Comparison of ENCODE assay signal across 8 mouse cellular contexts in genomic region chr3:30995899-30996687, GRCm38 (mm10). TPM values are rescaled to one million over a fixed set of nuclear protein-coding genes. Genes with fewer than 3 reads are reported as not detected.
DNase-seq lines count a peak whose midpoint lies in the region; ATAC-seq lines count a peak whose summit lies in the region.

No protein-coding gene starts in this region.

- peak overlapping the region; percentile 80 for H3K27ac ChIP-seq in embryonic facial prominence, embryonic 14.5 days (replicated peaks; ENCODE audit: low read depth, low read length)
- peak overlapping the region; percentile 95 for H3K27ac ChIP-seq in limb, embryonic 10.5 days
- peak overlapping the region; percentile 83 for H3K27ac ChIP-seq in midbrain, embryonic 13.5 days

- peak overlapping the region; percentile 63 for H3K4me2 ChIP-seq in embryonic facial prominence, embryonic 14.5 days (ENCODE audit: low read depth, low read length)
- H3K4me2 ChIP-seq in midbrain, embryonic 13.5 days (replicated peaks), result peak overlapping the region; percentile 65

- peak overlapping the region; percentile 89 for H3K4me3 ChIP-seq in embryonic facial prominence, embryonic 14.5 days (ENCODE audit: low read depth, low read length)
- peak overlapping the region; percentile 97 for H3K4me3 ChIP-seq in limb, embryonic 10.5 days
- peak overlapping the region; percentile 86 for H3K4me3 ChIP-seq in midbrain, embryonic 13.5 days (replicated peaks)

- H3K27me3 ChIP-seq in embryonic facial prominence, embryonic 14.5 days (replicated peaks; ENCODE audit: control insufficient read depth, insufficient read depth, low read length), result no peaks in the 10 kb centered on the region
- H3K27me3 ChIP-seq in limb, embryonic 10.5 days (ENCODE audit: low read depth, poor library complexity, severe bottlenecking), result no peaks in the 10 kb centered on the region
- H3K27me3 ChIP-seq in midbrain, embryonic 13.5 days, result no peaks in the 10 kb centered on the region

- H3K4me1 ChIP-seq in embryonic facial prominence, embryonic 14.5 days (ENCODE audit: control insufficient read depth, insufficient read depth, low read length), result peaks cover 18% of the 10 kb centered on the region
- peaks cover 33% of the 10 kb centered on the region for H3K4me1 ChIP-seq in limb, embryonic 10.5 days
- peaks cover 17% of the 10 kb centered on the region for H3K4me1 ChIP-seq in midbrain, embryonic 13.5 days (replicated peaks)

- H3K9me3 ChIP-seq in embryonic facial prominence, embryonic 14.5 days (ENCODE audit: control insufficient read depth, low read length), result no peaks in the 10 kb centered on the region
- no peaks in the 10 kb centered on the region for H3K9me3 ChIP-seq in limb, embryonic 10.5 days (replicated peaks)
- no peaks in the 10 kb centered on the region for H3K9me3 ChIP-seq in midbrain, embryonic 13.5 days

- H3K36me3 ChIP-seq in embryonic facial prominence, embryonic 14.5 days (ENCODE audit: control insufficient read depth, insufficient read depth, low read length), result no peaks in the 10 kb centered on the region
- H3K36me3 ChIP-seq in limb, embryonic 10.5 days, result no peaks in the 10 kb centered on the region
- no peaks in the 10 kb centered on the region for H3K36me3 ChIP-seq in midbrain, embryonic 13.5 days

- WGBS in embryonic facial prominence, embryonic 14.5 days, result under 1% methylated on average over 24 of the region's 49 CpGs
- under 1% methylated on average over 49 of the region's 49 CpGs for WGBS in limb, embryonic 10.5 days
- under 1% methylated on average over 48 of the region's 49 CpGs for WGBS in midbrain, embryonic 13.5 days

- intact Hi-C loops in left cerebral cortex, postnatal 14 days (cut with DNase I), result no loop called here

- peak; percentile 45 for ATAC-seq in embryonic facial prominence, embryonic 14.5 days (ENCODE audit: low read depth)
- peak; percentile 87 for ATAC-seq in midbrain, embryonic 13.5 days

- DNase-seq in left cerebral cortex, postnatal 14 days (ENCODE audit: low spot score in 2 of 2), result peak; percentile 44 to 54
- no peak for DNase-seq in left cerebral cortex, adult 11 months (ENCODE audit: low spot score)
- peak; percentile 60 for DNase-seq in ZHBTc4 (ENCODE audit: low read depth, low spot score)
- peak; percentile 63 for DNase-seq in embryonic facial prominence, embryonic 14.5 days (ENCODE audit: low spot score)
- DNase-seq in limb, embryonic 10.5 days (ENCODE audit: low spot score), result no peak
- no peak for DNase-seq in yolk sac, embryonic 10.5 days (ENCODE audit: low spot score)
- no peak for DNase-seq in spleen, adult 18-20 months

- H3K9ac ChIP-seq in embryonic facial prominence, embryonic 14.5 days (ENCODE audit: low read depth, low read length), result peak overlapping the region; percentile 90
- H3K9ac ChIP-seq in midbrain, embryonic 13.5 days (replicated peaks), result peak overlapping the region; percentile 87

RNA-seq across cellular contexts. Expression of gene Prkci, which starts 0.5 kb away (rescaled TPM):
- 10 to 100 TPM; 58.3 to 72.2 TPM for total RNA-seq in left cerebral cortex, postnatal 14 days (2021)
- 38.8 and 40.6 TPM in 2 replicates for polyA plus RNA-seq in embryonic facial prominence, embryonic 14.5 days (2014; fragmentation: Nextera tagmentation; extraction: Ambion mirVana)
- 33.8 and 37.7 TPM in 2 replicates for polyA plus RNA-seq in limb, embryonic 10.5 days (2016; fragmentation: Nextera tagmentation; extraction: Ambion mirVana)
- polyA plus RNA-seq in midbrain, embryonic 13.5 days (2015; fragmentation: Nextera tagmentation; extraction: Ambion mirVana), result 21.8 and 23.6 TPM in 2 replicates

RNA-seq across cellular contexts. Expression of gene Phc3, which starts 26.9 kb away (rescaled TPM):
- total RNA-seq in left cerebral cortex, postnatal 14 days (2021), result 10 to 100 TPM; 33.0 to 36.2 TPM
- polyA plus RNA-seq in embryonic facial prominence, embryonic 14.5 days (2014; fragmentation: Nextera tagmentation; extraction: Ambion mirVana), result 6.9 and 7.9 TPM in 2 replicates
- 4.7 and 5.4 TPM in 2 replicates for polyA plus RNA-seq in limb, embryonic 10.5 days (2016; fragmentation: Nextera tagmentation; extraction: Ambion mirVana)
- 7.0 and 7.6 TPM in 2 replicates for polyA plus RNA-seq in midbrain, embryonic 13.5 days (2015; fragmentation: Nextera tagmentation; extraction: Ambion mirVana)

Comparison
In these comparisons a context has a peak if more than half of its experiments do, and no peak if none do; other contexts are left out.
1. DNase-seq: peak in left cerebral cortex, postnatal 14 days (2 of 2), ZHBTc4 (single experiment) and embryonic facial prominence, embryonic 14.5 days (single experiment); none in left cerebral cortex, adult 11 months (single experiment), limb, embryonic 10.5 days (single experiment), yolk sac, embryonic 10.5 days (single experiment) and spleen, adult 18-20 months (0 of 2).
2. Peak in every context shown above with its lines, with median percentiles within 50 percentile points of each other: H3K27ac ChIP-seq and H3K4me3 ChIP-seq.